Mouse (Mus musculus) liver, embryonic 16.5 days (tissue): ENCODE measurements around the gene Pax1. TPM values are rescaled to one million over a fixed set of nuclear protein-coding genes. Genes with fewer than 3 reads are reported as not detected.

Source experiments
- ATAC-seq: fragments of 200-750 bp; cut with Nextera tagmentation; 2 replicates; pipeline ENCODE4 v1.8.0; 2017; ENCODE audit warnings: low read depth, mild to moderate bottlenecking, moderate number of reproducible peaks, moderate library complexity
- H3K27ac ChIP-seq: fragments of 300-500 bp; sonication (generic); 2 replicates; pipeline ENCODE4 v1.5.1; 2014; ENCODE audit warnings: mild to moderate bottlenecking, low read length
- H3K27me3 ChIP-seq: fragments of 300-500 bp; sonication (generic); 2 replicates; pipeline ENCODE4 v1.6.1; 2014; ENCODE audit warnings: low read depth, low read length, mixed read lengths; ENCODE audit not compliant: control insufficient read depth, insufficient read depth
- H3K36me3 ChIP-seq: fragments of 300-500 bp; sonication (generic); 2 replicates; pipeline ENCODE4 v1.6.1; 2014; ENCODE audit warnings: mild to moderate bottlenecking; ENCODE audit not compliant: control insufficient read depth, insufficient read depth
- H3K4me1 ChIP-seq: fragments of 300-500 bp; sonication (generic); 2 replicates; pipeline ENCODE4 v1.6.1; 2014; ENCODE audit warnings: low read depth, low read length, mixed read lengths; ENCODE audit not compliant: control insufficient read depth
- H3K4me2 ChIP-seq: fragments of 300-500 bp; sonication (generic); 2 replicates; pipeline ENCODE4 v1.6.1; 2014; ENCODE audit warnings: low read depth, low read length, mixed read lengths
- H3K4me3 ChIP-seq: fragments of 300-500 bp; sonication (generic); 2 replicates; pipeline ENCODE4 v1.5.1; 2014; ENCODE audit warnings: low read depth, mild to moderate bottlenecking, low read length
- H3K9ac ChIP-seq: fragments of 300-500 bp; sonication (generic); 2 replicates; pipeline ENCODE4 v1.6.1; 2014; ENCODE audit warnings: low read depth, low read length
- H3K9me3 ChIP-seq: fragments of 300-500 bp; sonication (generic); replicated peaks from 2 replicates; pipeline ENCODE4 v1.6.1; 2016; ENCODE audit warnings: low read length; ENCODE audit not compliant: control insufficient read depth
- WGBS: fragments of 180-500 bp; shearing (Covaris S2); extraction: QIAGEN DNeasy Blood & Tissue Kit; methylation state at CpG from one replicate; pipeline ENCODE4 v1.1.7; 2014; ENCODE audit not compliant: insufficient replicate concordance; 5-methylcytosine and 5-hydroxymethylcytosine counted together
- polyA plus RNA-seq: library from polyadenylated mRNA; unstranded; fragments of >200 nt; fragmentation: Nextera tagmentation; extraction: Ambion mirVana; gene quantifications from 2 replicates; pipeline ENCODE4 v1.2.1, GENCODE M21; 2015

Gene Pax1
- polyA plus RNA-seq, 1 experiment from 2014 or later = not detected

DNA sequence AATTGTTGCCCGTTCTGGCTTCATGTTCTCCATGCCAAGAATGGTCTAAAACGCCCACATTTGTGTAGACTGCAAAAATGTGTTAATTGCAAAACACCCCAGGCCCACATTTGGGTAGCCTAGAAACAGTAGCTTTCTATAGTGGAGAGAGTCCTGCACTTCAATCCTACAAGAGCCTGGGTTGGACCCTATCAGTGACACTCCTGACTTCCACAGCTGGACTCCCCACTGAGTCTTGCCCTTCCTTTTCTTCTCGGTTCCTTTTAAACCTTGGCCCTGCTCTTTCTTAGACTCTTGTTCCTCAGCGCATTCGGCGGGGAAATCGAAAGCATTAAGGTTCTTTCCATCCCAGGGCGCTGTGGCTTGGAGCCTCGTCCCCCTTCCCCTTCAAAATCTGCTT is 7.8 kb downstream of the Pax1 start:
- Histone ChIP-seq H3K4me2 (no peak overlapping the region), H3K36me3 (no peaks in the 10 kb centered on the region), H3K4me1 (no peaks in the 10 kb centered on the region), H3K27ac (no peak overlapping the region), H3K27me3 (peaks cover 83% of the 10 kb centered on the region), H3K4me3 (no peak overlapping the region), H3K9me3 (no peaks in the 10 kb centered on the region), H3K9ac (no peak overlapping the region)
- 2% methylated on average over 9 of the region's 9 CpGs for WGBS
- ATAC-seq = no peak

DNA sequence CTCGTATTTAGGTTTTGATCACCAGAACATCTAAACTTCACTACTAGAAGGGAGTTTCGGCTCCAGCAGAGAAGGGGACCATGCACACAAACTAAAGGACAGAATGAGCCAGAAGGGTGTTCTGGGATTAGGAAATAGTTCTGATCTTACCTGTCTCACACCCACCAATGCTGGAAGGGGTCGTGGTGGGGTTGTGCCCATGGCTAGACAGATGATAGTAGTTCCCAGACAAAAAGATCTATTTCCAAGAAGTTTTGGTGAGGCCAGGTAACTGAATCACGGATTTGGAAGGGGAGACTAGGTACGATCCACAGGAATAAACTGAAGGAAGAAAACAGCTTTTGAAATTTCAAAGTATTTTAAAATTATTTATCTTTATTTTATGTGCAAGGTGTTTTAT is 8.4 kb downstream of the Pax1 start:
- peaks cover 78% of the 10 kb centered on the region for H3K27me3 ChIP-seq
- no peak overlapping the region for H3K4me3 ChIP-seq
- no peak overlapping the region for H3K4me2 ChIP-seq
- H3K9me3 ChIP-seq = no peaks in the 10 kb centered on the region
- 9% methylated on average over 5 of the region's 5 CpGs for WGBS
- H3K9ac ChIP-seq = no peak overlapping the region
- no peak overlapping the region for H3K27ac ChIP-seq
- no peaks in the 10 kb centered on the region for H3K4me1 ChIP-seq
- no peaks in the 10 kb centered on the region for H3K36me3 ChIP-seq
- ATAC-seq = no peak

DNA sequence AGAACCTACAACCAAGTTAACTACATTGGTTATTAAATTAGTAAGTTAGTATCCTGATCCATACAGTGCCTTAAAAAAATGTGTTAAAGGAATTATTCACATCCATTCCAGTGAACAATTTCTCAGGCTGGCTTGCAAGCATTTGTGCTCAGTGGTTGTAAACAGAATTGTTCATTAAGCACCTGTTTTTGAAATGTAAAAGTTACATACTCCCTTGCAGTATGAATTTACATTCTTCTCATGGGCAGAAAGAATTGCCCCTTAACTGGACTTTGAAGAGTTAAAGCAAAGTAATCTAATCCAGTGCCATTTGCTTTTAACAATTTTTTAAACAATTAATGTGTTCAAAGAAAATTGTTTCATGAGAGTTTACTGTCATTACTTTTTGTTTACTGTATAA is 9.6 kb downstream of the Pax1 start:
- no peak overlapping the region for H3K4me2 ChIP-seq
- H3K27me3 ChIP-seq = peaks cover 66% of the 10 kb centered on the region
- no peak overlapping the region for H3K9ac ChIP-seq
- no peak overlapping the region for H3K27ac ChIP-seq
- H3K4me3 ChIP-seq = no peak overlapping the region
- H3K9me3 ChIP-seq = no peaks in the 10 kb centered on the region
- ATAC-seq = no peak
- no peaks in the 10 kb centered on the region for H3K36me3 ChIP-seq
- no peaks in the 10 kb centered on the region for H3K4me1 ChIP-seq

DNA sequence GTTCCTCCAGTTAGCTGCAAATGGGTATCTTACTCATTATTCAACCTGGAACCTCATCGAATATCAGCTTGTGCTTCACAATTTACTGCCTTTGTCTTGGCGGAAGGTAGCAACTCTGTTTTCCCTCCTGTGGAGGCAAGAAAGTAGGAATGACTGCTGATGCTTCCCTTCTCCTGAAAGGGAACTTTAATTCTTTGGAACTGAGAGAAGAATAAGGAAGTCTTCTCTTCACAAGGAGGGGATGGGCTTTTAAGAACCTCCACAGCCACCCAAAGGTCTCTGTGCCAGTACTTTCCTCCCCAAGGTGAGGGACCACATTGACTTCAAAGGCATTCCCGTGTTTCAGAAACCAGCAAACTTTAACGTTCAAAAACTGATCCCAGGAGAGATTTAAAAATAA is 10.1 kb downstream of the Pax1 start:
- H3K4me2 ChIP-seq = no peak overlapping the region
- peaks cover 60% of the 10 kb centered on the region for H3K27me3 ChIP-seq
- H3K9ac ChIP-seq = no peak overlapping the region
- no peak overlapping the region for H3K27ac ChIP-seq
- H3K4me3 ChIP-seq = no peak overlapping the region
- WGBS = 6% methylated on average over 4 of the region's 4 CpGs
- no peak for ATAC-seq
- no peaks in the 10 kb centered on the region for H3K4me1 ChIP-seq
- no peaks in the 10 kb centered on the region for H3K9me3 ChIP-seq
- no peaks in the 10 kb centered on the region for H3K36me3 ChIP-seq

DNA sequence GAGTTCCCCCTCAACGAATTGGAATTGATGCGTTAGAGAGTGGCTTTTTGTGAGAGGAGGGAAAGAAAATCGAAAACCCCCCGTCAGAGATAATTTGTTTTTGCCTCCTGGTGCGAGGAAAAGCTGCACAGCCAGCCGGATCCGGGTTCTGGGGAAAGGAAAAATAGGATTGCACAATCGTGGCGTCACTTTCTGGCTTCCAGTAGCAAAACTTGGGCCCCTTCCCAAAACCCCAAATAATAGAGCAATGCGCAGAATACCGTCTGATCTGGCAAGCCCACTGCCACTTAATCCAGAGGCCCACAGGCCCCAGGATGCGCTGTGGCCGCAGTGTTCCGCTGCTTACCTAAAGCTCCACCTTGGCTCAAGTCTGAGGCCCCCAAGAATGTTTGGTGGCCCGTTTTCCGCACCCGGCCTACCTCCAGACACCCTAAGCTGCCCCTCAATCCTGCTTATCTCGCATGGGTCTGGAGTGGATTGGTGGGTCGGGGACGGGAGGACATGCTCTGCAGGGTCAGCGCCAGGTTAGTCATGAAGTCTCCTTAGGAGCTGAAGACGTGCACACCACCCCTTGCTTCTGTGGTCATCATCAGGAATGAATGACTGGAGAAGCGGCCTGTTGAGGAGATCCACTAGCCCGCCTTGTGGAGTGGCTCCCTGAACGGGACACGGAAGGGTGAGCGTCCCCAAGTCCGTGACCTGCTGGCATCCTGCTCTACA is 11.4 kb downstream of the Pax1 start:
- Histone ChIP-seq H3K9ac (no peak overlapping the region), H3K36me3 (no peaks in the 10 kb centered on the region), H3K4me2 (no peak overlapping the region), H3K27me3 (peaks cover 50% of the 10 kb centered on the region), H3K27ac (no peak overlapping the region), H3K9me3 (no peaks in the 10 kb centered on the region), H3K4me1 (no peaks in the 10 kb centered on the region), H3K4me3 (no peak overlapping the region)
- WGBS = 2% methylated on average over 28 of the region's 28 CpGs
- ATAC-seq = no peak

DNA sequence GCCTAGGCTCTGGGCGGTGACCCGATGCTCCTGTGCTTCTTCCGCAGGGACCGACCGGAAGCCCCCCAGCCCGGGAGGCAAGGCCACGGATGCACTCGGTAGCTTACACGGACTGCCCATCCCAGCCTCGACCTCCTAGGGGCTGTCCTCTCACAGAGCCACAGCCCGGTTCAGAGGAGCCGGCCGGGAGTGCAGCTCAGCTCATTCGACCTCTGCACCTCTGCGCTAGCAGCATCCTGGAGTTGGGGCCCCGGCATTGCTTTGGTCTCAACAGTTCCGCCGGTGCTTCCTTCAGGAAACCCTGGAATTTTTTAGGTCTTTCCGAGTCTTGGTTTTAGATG is 11.9 kb downstream of the Pax1 start:
- no peaks in the 10 kb centered on the region for H3K4me1 ChIP-seq
- H3K27me3 ChIP-seq = peaks cover 47% of the 10 kb centered on the region
- H3K4me2 ChIP-seq = no peak overlapping the region
- no peak overlapping the region for H3K27ac ChIP-seq
- H3K9ac ChIP-seq = no peak overlapping the region
- WGBS = 2% methylated on average over 19 of the region's 19 CpGs
- no peak overlapping the region for H3K4me3 ChIP-seq
- no peak for ATAC-seq
- no peaks in the 10 kb centered on the region for H3K9me3 ChIP-seq
- no peaks in the 10 kb centered on the region for H3K36me3 ChIP-seq

DNA sequence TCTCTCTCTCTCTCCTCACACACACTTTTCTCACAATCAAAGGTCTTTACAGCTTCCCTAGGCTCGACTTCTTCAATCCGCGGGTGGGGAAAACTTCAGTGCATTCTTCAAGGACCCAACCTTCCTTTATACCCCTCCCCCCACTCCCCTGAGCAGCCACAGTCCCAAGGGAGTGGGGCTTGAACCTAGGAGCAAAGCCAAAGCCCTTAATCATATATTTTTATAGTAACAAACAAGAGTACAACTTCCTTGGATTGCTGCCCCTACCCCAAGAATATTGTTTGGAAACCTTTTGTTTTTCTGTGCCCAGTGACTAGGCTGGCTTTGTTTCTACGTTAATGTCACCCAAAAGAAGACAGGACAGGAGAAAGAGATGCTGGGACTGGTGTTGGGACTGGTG is 12.5 kb downstream of the Pax1 start:
- Histone ChIP-seq H3K9ac (no peak overlapping the region), H3K27me3 (peaks cover 47% of the 10 kb centered on the region), H3K36me3 (no peaks in the 10 kb centered on the region), H3K4me2 (no peak overlapping the region), H3K9me3 (no peaks in the 10 kb centered on the region), H3K4me1 (no peaks in the 10 kb centered on the region), H3K4me3 (no peak overlapping the region), H3K27ac (no peak overlapping the region)
- no peak for ATAC-seq
- 0% methylated on average over 4 of the region's 4 CpGs for WGBS

DNA sequence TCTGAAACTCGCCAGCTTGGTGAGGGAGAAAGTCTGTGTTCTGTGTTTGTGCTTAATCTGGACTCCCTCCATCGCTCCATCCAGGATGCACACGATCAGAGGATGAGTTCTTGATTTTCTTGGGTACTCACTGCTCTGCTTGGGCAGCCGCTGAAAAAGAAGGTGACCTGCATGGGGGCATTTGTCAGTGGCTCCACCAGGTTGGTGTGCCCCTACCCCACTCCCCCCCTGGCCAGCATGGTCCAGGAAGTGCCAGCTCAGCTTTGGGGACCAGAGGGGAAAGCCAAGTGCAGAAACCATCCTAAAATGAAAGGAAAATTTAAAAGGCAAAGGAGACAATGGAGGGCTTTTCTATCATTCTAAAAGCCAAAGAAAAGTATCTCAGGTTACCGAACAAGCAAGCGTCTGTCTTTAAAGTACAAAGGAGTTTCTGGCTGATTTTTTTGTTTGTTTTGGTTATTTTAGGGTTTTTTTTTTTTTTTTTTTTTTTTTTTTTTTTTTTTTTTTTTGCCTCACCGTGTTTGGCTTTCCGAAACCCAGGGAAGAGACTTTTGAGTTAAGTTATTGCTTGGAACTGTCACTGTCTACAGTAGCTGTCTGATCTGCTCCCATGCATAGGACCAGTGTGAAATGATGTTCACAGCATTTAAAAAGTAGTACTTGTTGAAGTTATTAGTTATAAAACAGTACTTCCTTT is 13.4 kb downstream of the Pax1 start:
- whole genome bisulfite sequencing = 11% methylated on average over 8 of the region's 8 CpGs

DNA sequence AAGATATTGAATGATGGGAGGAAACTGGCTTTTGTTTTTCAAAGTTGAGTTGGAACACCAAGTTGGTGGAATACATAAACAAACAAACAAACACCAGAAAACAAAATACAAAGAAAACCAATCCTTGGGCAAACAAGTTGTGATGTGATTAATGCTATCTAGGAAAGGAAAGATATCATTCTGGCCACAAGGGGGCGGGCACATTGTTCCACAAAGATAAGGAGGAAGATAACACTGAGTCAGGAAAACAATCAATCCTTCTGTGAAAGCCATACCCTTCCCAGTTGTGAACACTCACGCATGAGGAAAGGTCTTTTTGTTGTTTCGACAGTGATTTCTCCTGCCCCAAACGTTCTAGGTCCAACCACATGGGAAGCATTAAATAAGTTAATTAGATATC is 17.2 kb downstream of the Pax1 start:
- Histone ChIP-seq H3K27me3 (peaks cover 9% of the 10 kb centered on the region), H3K9me3 (no peaks in the 10 kb centered on the region), H3K4me3 (no peak overlapping the region), H3K27ac (no peak overlapping the region), H3K4me2 (no peak overlapping the region), H3K9ac (no peak overlapping the region), H3K4me1 (no peaks in the 10 kb centered on the region), H3K36me3 (no peaks in the 10 kb centered on the region)
- no peak for ATAC-seq
- WGBS = 3% methylated on average over 4 of the region's 4 CpGs

More for the DNA sequence above, 13.4 kb downstream of the Pax1 start:
- Histone ChIP-seq H3K36me3 (no peaks in the 10 kb centered on the region), H3K27me3 (peaks cover 39% of the 10 kb centered on the region), H3K4me3 (no peak overlapping the region), H3K27ac (no peak overlapping the region), H3K9me3 (no peaks in the 10 kb centered on the region), H3K4me2 (no peak overlapping the region), H3K9ac (no peak overlapping the region), H3K4me1 (no peaks in the 10 kb centered on the region)
- no peak for ATAC-seq
